Comparison of ENCODE assay signal across 8 mouse cellular contexts in genomic region chr19:34607237-34608051, GRCm38 (mm10). TPM values are rescaled to one million over a fixed set of nuclear protein-coding genes. Genes with fewer than 3 reads are reported as not detected.
DNase-seq lines count a peak whose midpoint lies in the region; ATAC-seq and TF ChIP-seq lines count a peak whose summit lies in the region.
"Not testable (repeated sequence)": the region's sequence is repeated elsewhere in the genome, so short reads cannot be mapped to it uniquely, and the experiment has no call there.

TSS of gene Ifit3b (plus strand) at chr19:34607970.

- not testable (repeated sequence) for TF ChIP-seq EP300 in liver, embryonic 14.5 days (IDR thresholded peaks at IDR 0.05; ENCODE audit: low read depth)

- WGBS in kidney, embryonic 14.5 days: 42% methylated on average over 4 of the region's 4 CpGs
- WGBS in liver, embryonic 14.5 days (ENCODE audit: insufficient replicate concordance): 24% methylated on average over 4 of the region's 4 CpGs
- WGBS in midbrain, embryonic 16.5 days: 56% methylated on average over 4 of the region's 4 CpGs
- 8% methylated on average over 4 of the region's 4 CpGs for WGBS in spleen, adult 2 months

- H3K36me3 ChIP-seq in kidney, embryonic 14.5 days (ENCODE audit: control insufficient read depth, insufficient read depth, low read length); liver, embryonic 14.5 days (replicated peaks; ENCODE audit: control insufficient read depth, insufficient read depth, low read depth); midbrain, embryonic 16.5 days (ENCODE audit: control insufficient read depth, insufficient read depth, low read length); spleen, adult 2 months (ENCODE audit: control insufficient read depth, insufficient read depth, low read length): not testable (repeated sequence)

- H3K9me3 ChIP-seq in kidney, embryonic 14.5 days (ENCODE audit: control insufficient read depth, low read length); liver, embryonic 14.5 days (ENCODE audit: control insufficient read depth, low read length); midbrain, embryonic 16.5 days (replicated peaks; ENCODE audit: control insufficient read depth, low read length, poor library complexity, severe bottlenecking): not testable (repeated sequence)

- not testable (repeated sequence) for TF ChIP-seq POLR2A in brain, embryonic 14.5 days (IDR thresholded peaks at IDR 0.05; ENCODE audit: borderline replicate concordance, extremely low read depth, insufficient read depth, insufficient read length, poor library complexity, severe bottlenecking); spleen, adult 2 months (IDR thresholded peaks at IDR 0.05; ENCODE audit: low read depth, low read length)

- DNase-seq in brain, embryonic 14.5 days (ENCODE audit: low read depth): peak; percentile 55
- peak; percentile 50 to 72 for DNase-seq in heart, postnatal 36 days
- not testable (repeated sequence) for DNase-seq in liver, embryonic 14.5 days (ENCODE audit: low read depth in 3 of 3, low spot score in 3 of 3); spleen, adult 2 months (ENCODE audit: low read depth in 1 of 2, low spot score in 2 of 2)

- H3K27me3 ChIP-seq in kidney, embryonic 14.5 days (ENCODE audit: control insufficient read depth, insufficient read depth, low read length); liver, embryonic 14.5 days (ENCODE audit: control insufficient read depth, insufficient read depth, low read length); midbrain, embryonic 16.5 days (ENCODE audit: control insufficient read depth, insufficient read depth, low read depth, low read length); spleen, adult 2 months (ENCODE audit: control insufficient read depth, insufficient read depth, low read length): not testable (repeated sequence)

- not testable (repeated sequence) for H3K4me2 ChIP-seq in kidney, embryonic 14.5 days (replicated peaks; ENCODE audit: low read depth, low read length); liver, embryonic 14.5 days (ENCODE audit: low read depth); midbrain, embryonic 16.5 days (ENCODE audit: low read length)

- not testable (repeated sequence) for H3K4me1 ChIP-seq in kidney, embryonic 14.5 days (ENCODE audit: control insufficient read depth, insufficient read depth, low read length); liver, embryonic 14.5 days (replicated peaks; ENCODE audit: control insufficient read depth in 2 of 2, insufficient read depth in 2 of 2, low read length in 1 of 2); midbrain, embryonic 16.5 days (ENCODE audit: control insufficient read depth, insufficient read depth, low read length)
- peaks cover 11% of the 10 kb centered on the region for H3K4me1 ChIP-seq in spleen, adult 2 months (ENCODE audit: control insufficient read depth, insufficient read depth, insufficient read length)

- not testable (repeated sequence) for H3K27ac ChIP-seq in kidney, embryonic 14.5 days (ENCODE audit: low read depth, low read length); liver, embryonic 14.5 days; midbrain, embryonic 16.5 days (ENCODE audit: low read length)
- peak within 1 kb of the TSS; percentile 88 for H3K27ac ChIP-seq in spleen, adult 2 months (ENCODE audit: insufficient read depth, low read length)

- H3K9ac ChIP-seq in kidney, embryonic 14.5 days (ENCODE audit: low read depth, low read length); liver, embryonic 14.5 days (replicated peaks); midbrain, embryonic 16.5 days (ENCODE audit: low read depth, low read length): not testable (repeated sequence)

- not testable (repeated sequence) for H3K4me3 ChIP-seq in kidney, embryonic 14.5 days (ENCODE audit: low read length); liver, embryonic 14.5 days (ENCODE audit: insufficient read depth in 1 of 2, low read depth in 2 of 2, low read length in 2 of 2); midbrain, embryonic 16.5 days (ENCODE audit: low read depth, low read length); spleen, adult 2 months (ENCODE audit: extremely low read depth, insufficient read depth, insufficient read length)

- intact Hi-C loops in heart, postnatal 36 days (cut with DNase I): not testable (repeated sequence)

- ATAC-seq in CD4-positive, CD25-positive, alpha-beta regulatory T cell, adult 4 months: peak; percentile 76
- peak; percentile 93 for ATAC-seq in frontal cortex, adult (ENCODE audit: low TSS enrichment)
- peak; percentile 77 for ATAC-seq in kidney, embryonic 14.5 days (ENCODE audit: low FRiP score, low TSS enrichment)
- peak; percentile 50 for ATAC-seq in liver, embryonic 14.5 days (ENCODE audit: insufficient read depth)
- peak; percentile 42; the same call in 1 of the 2 replicates for ATAC-seq in midbrain, embryonic 16.5 days

- not testable (repeated sequence) for TF ChIP-seq CTCF in brain, embryonic 14.5 days (IDR thresholded peaks at IDR 0.05; ENCODE audit: borderline replicate concordance, extremely low read depth, insufficient read depth, insufficient read length); liver, embryonic 14.5 days (IDR thresholded peaks at IDR 0.05; ENCODE audit: low read depth); spleen, adult 2 months (IDR thresholded peaks at IDR 0.05; ENCODE audit: extremely low read depth, insufficient read depth, insufficient read length, insufficient replicate concordance)

RNA-seq across cellular contexts. Expression of gene Ifit3b, which starts in this region (rescaled TPM):
- 10 to 100 TPM in 1 of 2 experiments, 1 to 10 TPM in 1; 9.3 to 14.8 TPM for polyA plus RNA-seq in CD4-positive, CD25-positive, alpha-beta regulatory T cell, adult 4 months (2017; shearing (Covaris generic))
- 0.05 and 0.08 TPM in 2 replicates for polyA plus RNA-seq in brain, embryonic 14.5 days (2012; rRNA removed)
- total RNA-seq in heart, postnatal 36 days (2021): 1 to 10 TPM; 1.8 to 3.5 TPM
- polyA plus RNA-seq in kidney, embryonic 14.5 days (2014; fragmentation: Nextera tagmentation; extraction: Ambion mirVana): 0.41 TPM in 1 of 2 replicates, not detected in the other
- polyA plus RNA-seq in liver, embryonic 14.5 days (2012; rRNA removed): 0.12 and 0.21 TPM in 2 replicates
- 0.11 and 0.24 TPM in 2 replicates for polyA plus RNA-seq in liver, embryonic 14.5 days (2014; fragmentation: Nextera tagmentation; extraction: Ambion mirVana)
- polyA plus RNA-seq in midbrain, embryonic 16.5 days (2015; fragmentation: Nextera tagmentation; extraction: Ambion mirVana): 0.14 and 0.20 TPM in 2 replicates
- polyA plus RNA-seq in spleen, adult 2 months (2012; rRNA removed): 0.68 and 0.70 TPM in 2 replicates

Comparison
In these comparisons a context has a peak if more than half of its experiments do, and no peak if none do; other contexts are left out.
1. Peak in DNase-seq in brain, embryonic 14.5 days; RNA of the gene not detected or under 1 TPM.
2. Peak in ATAC-seq in kidney, embryonic 14.5 days; RNA of the gene not detected or under 1 TPM.
3. Peak in ATAC-seq in liver, embryonic 14.5 days; RNA of the gene not detected or under 1 TPM.
4. Peak in ATAC-seq in midbrain, embryonic 16.5 days; RNA of the gene not detected or under 1 TPM.
5. ATAC-seq: peak in every context shown above with its lines; median percentile 93 in frontal cortex, adult; 77 in kidney, embryonic 14.5 days; 76 in CD4-positive, CD25-positive, alpha-beta regulatory T cell, adult 4 months; 50 in liver, embryonic 14.5 days; 42 in midbrain, embryonic 16.5 days.